Mouse (Mus musculus) myocyte (in vitro differentiated cells): Measurements from ENCODE around the gene Adcy9. TPM values are rescaled to one million over a fixed set of nuclear protein-coding genes. Genes with fewer than 3 reads are reported as not detected.
A peak's percentile ranks its signal among the peaks of the same experiment; 100 is the strongest.

Experiments used
- H3K27me3 ChIP-seq: one replicate; pipeline ENCODE4 v1.6.1; 2011; ENCODE audit not compliant: control insufficient read depth, insufficient read depth, insufficient read length
- H3K36me3 ChIP-seq: one replicate; pipeline ENCODE4 v1.6.1; 2011; ENCODE audit not compliant: control insufficient read depth, insufficient read depth
- H3K4me2 ChIP-seq: one replicate; pipeline ENCODE4 v1.6.1; 2011; ENCODE audit warnings: low read depth, control low read depth
- H3K4me3 ChIP-seq: one replicate; pipeline ENCODE4 v1.5.1; 2011; ENCODE audit warnings: mild to moderate bottlenecking, control low read depth, moderate library complexity
- H3K79me2 ChIP-seq: one replicate; pipeline ENCODE4 v1.6.1; 2011; ENCODE audit not compliant: control insufficient read depth, insufficient read depth
- H3ac ChIP-seq: one replicate; pipeline ENCODE4 v1.6.1; 2011; ENCODE audit not compliant: control insufficient read depth, insufficient read length
- CEBPB ChIP-seq: IDR thresholded peaks from 2 replicates; pipeline ENCODE4 v1.6.1; 2011; ENCODE audit warnings: mild to moderate bottlenecking, moderate library complexity; ENCODE audit not compliant: poor library complexity, insufficient read depth, severe bottlenecking
- E2F4 ChIP-seq: IDR thresholded peaks from one replicate; pipeline ENCODE4 v1.6.1; 2011; ENCODE audit warnings: mild to moderate bottlenecking, control low read depth, moderate library complexity; ENCODE audit not compliant: insufficient read depth
- MAX ChIP-seq: IDR thresholded peaks from one replicate; pipeline ENCODE4 v1.6.1; 2011; ENCODE audit warnings: low read depth, mild to moderate bottlenecking, control low read depth
- MYOD1 ChIP-seq, 3 experiments: IDR thresholded peaks; one replicate each; pipeline ENCODE4 v1.6.1; 2011; ENCODE audit warnings: control low read depth in 2 of 3, low read depth in 2 of 3, mild to moderate bottlenecking in 2 of 3, moderate library complexity in 1 of 3; ENCODE audit not compliant: insufficient read length in 2 of 3, control insufficient read depth in 1 of 3
- MYOG ChIP-seq, 3 experiments: IDR thresholded peaks; one replicate each; pipeline ENCODE4 v1.6.1; 2011; ENCODE audit warnings: control low read depth in 2 of 3, low read depth in 2 of 3, mild to moderate bottlenecking in 2 of 3; ENCODE audit not compliant: insufficient read length in 2 of 3, control insufficient read depth in 1 of 3, insufficient read depth in 1 of 3
- POLR2A ChIP-seq: IDR thresholded peaks from one replicate; pipeline ENCODE4 v1.6.1; 2011; ENCODE audit warnings: low read depth, mild to moderate bottlenecking, control low read depth, moderate library complexity; ENCODE audit not compliant: insufficient read length
- POLR2AphosphoS2 ChIP-seq: IDR thresholded peaks from one replicate; pipeline ENCODE4 v1.6.1; 2011; ENCODE audit warnings: low read depth, control low read depth; ENCODE audit not compliant: insufficient read length
- REST ChIP-seq: IDR thresholded peaks from one replicate; pipeline ENCODE4 v1.6.1; 2011; ENCODE audit warnings: mild to moderate bottlenecking, control low read depth, moderate library complexity; ENCODE audit not compliant: insufficient read depth, insufficient read length
- SRF ChIP-seq: IDR thresholded peaks from one replicate; pipeline ENCODE4 v1.6.1; 2011; ENCODE audit warnings: low read depth; ENCODE audit not compliant: control insufficient read depth, insufficient read length
- TCF12 ChIP-seq: IDR thresholded peaks from one replicate; pipeline ENCODE4 v1.6.1; 2011; ENCODE audit warnings: mild to moderate bottlenecking, control low read depth; ENCODE audit not compliant: poor library complexity, insufficient read depth, severe bottlenecking
- TCF3 ChIP-seq: IDR thresholded peaks from one replicate; pipeline ENCODE4 v1.6.1; 2011; ENCODE audit warnings: low read depth, control low read depth; ENCODE audit not compliant: insufficient read length
- USF1 ChIP-seq: IDR thresholded peaks from one replicate; pipeline ENCODE4 v1.6.1; 2011; ENCODE audit warnings: low read depth, mild to moderate bottlenecking, control low read depth, moderate library complexity
- polyA plus RNA-seq: library from polyadenylated mRNA; unstranded; fragments of >200 nt; fragmentation: generic; extraction: Trizol; gene quantifications from one replicate; pipeline ENCODE4 v1.2.1, GENCODE M21; 2012; ENCODE audit warnings: missing spikeins

Gene Adcy9
- polyA plus RNA-seq, 1 experiment: 4.6 TPM

DNA sequence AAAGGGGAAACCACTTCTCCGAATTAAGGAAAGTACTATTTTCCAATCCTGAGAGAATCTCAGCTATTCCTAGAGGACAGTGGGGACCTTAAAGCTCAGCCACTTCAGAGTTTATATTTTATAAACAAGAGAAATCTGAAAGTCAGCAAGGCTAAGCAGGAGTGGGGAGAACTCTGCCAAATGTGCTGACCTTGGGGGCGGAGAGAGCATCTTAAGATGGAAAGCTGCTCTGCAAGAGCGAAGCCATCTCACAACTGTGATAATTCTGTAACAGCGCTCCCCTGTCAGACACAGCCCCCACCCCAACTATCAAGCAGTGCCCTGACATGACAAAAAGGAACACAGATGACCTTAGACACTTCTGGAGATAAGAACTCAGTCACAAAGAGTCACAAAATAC, 13.6 kb downstream of the Adcy9 start:
- Histone ChIP-seq H3K36me3 (no peaks in the 10 kb centered on the region), H3ac (no peak overlapping the region), H3K79me2 (peaks cover 3% of the 10 kb centered on the region), H3K27me3 (no peaks in the 10 kb centered on the region), H3K4me3 (no peak overlapping the region), H3K4me2 (no peak overlapping the region)
- TF ChIP-seq TCF12 (no peak), TCF3 (no peak), MYOG (IDR thresholded peaks at IDR 0.05; ENCODE audit: control insufficient read depth in 1 of 3, insufficient read depth in 1 of 3, insufficient read length in 2 of 3, low read depth in 2 of 3) (no peak), SRF (no peak), CEBPB (no peak), REST (no peak), MAX (no peak), POLR2A (no peak), E2F4 (no peak), POLR2AphosphoS2 (no peak), USF1 (no peak), MYOD1 (IDR thresholded peaks at IDR 0.05; ENCODE audit: control insufficient read depth in 1 of 3, insufficient read length in 2 of 3, low read depth in 2 of 3) (no peak)

DNA sequence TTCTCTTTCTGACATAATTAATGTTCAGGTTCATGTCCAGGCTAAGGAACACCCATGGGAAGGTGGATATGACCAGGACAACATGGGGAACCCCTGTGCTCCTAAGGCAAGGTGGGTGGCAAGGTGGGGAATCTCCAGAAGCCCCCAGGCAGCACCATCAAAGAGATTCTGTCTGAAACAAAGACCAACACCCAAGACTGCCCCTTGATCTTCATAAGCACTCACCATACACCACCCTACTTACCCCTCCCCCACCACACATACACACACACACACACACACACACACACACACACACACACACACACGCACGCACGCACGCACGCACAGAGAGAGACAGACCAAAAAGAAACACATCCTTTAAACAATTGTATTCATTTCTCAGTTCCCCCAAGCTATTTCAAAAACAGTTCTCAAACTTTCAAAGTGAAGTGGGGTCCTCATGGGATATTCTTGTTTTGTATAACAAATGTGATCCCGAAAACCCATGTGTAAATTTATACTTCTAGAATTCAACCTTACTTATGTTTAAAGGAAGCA, 14.2 kb downstream of the Adcy9 start:
- Histone ChIP-seq H3K4me3 (no peak overlapping the region), H3ac (no peak overlapping the region), H3K27me3 (no peaks in the 10 kb centered on the region), H3K36me3 (no peaks in the 10 kb centered on the region), H3K79me2 (peaks cover 3% of the 10 kb centered on the region), H3K4me2 (no peak overlapping the region)
- TF ChIP-seq MYOD1 (IDR thresholded peaks at IDR 0.05; ENCODE audit: control insufficient read depth in 1 of 3, insufficient read length in 2 of 3, low read depth in 2 of 3): no peak
- no peak for TF ChIP-seq POLR2A
- TF ChIP-seq TCF12: no peak
- TF ChIP-seq USF1: no peak
- TF ChIP-seq E2F4: no peak
- TF ChIP-seq TCF3: no peak

DNA sequence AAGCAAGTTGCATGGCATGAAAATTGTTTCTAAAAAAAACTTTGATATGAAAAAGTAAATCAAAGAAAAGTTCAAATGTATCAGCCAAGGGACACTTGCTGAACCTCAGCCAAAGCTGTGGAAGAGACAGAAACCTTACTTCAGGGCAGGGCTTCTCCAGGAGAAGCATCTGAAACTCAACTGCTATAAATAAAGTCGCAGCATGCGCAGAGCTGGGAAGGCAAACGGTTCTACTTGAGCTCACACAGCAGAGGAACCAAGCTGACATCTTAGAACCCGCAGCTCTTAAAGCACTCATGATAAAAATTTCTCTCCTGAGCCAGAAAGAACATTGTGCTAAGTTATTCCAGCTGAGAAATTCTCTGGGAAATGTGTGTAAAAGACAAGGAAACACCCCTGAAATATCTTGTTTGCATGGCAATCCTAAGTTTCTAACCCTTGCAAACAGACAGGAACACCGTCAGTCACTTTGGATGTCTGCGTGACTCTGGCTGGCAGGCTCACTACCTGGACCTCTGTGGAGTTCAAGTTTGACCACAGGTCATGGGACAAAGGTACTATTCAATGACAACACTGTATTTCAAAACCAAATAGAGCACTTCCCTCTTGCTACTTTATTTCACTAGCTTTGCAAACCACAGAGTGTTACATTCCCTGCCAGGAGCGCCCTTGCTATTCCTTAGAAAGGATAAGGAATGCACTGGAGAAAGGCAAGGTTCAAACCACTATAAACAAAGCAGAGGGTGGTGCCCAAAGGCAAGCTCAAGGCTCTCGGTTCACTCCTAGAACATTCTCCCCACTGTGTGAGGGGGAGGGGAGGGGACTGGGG, 15.2 kb downstream of the Adcy9 start:
- Histone ChIP-seq H3K4me3 (no peak overlapping the region), H3K4me2 (peak overlapping the region; percentile 10), H3K79me2 (peaks cover 3% of the 10 kb centered on the region), H3K36me3 (no peaks in the 10 kb centered on the region), H3ac (no peak overlapping the region), H3K27me3 (no peaks in the 10 kb centered on the region)
- TF ChIP-seq SRF (no peak), MAX (no peak), POLR2A (no peak), MYOD1 (IDR thresholded peaks at IDR 0.05; ENCODE audit: control insufficient read depth in 1 of 3, insufficient read length in 2 of 3, low read depth in 2 of 3) (no peak), CEBPB (no peak), E2F4 (no peak), MYOG (IDR thresholded peaks at IDR 0.05; ENCODE audit: control insufficient read depth in 1 of 3, insufficient read depth in 1 of 3, insufficient read length in 2 of 3, low read depth in 2 of 3) (no peak), USF1 (no peak), REST (no peak), TCF3 (no peak), TCF12 (no peak), POLR2AphosphoS2 (no peak)

DNA sequence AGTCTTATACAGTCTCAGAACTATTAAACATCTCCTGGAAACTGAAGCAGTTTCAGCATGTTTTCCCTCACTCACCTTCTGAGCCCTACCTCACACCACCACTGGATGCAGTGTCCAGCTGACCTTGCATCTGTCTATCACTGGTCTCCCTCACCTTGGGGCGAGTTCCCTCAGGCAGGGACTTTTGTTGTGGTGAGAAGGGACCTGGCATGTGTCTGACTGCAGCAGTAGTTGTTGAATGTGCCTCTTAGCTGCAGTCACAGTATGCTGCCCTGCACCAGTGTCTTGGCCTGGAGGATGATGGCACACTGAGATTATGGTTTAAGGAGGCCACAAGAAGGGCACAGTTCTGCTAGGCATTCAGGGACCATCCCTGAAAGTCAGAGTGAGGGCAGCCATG, 19.2 kb downstream of the Adcy9 start:
- no peak for TF ChIP-seq POLR2A
- TF ChIP-seq REST: no peak
- TF ChIP-seq SRF: no peak
- no peak for TF ChIP-seq E2F4
- TF ChIP-seq CEBPB: no peak
- TF ChIP-seq TCF3: no peak
- no peak for TF ChIP-seq TCF12
- TF ChIP-seq MAX: no peak
- TF ChIP-seq POLR2AphosphoS2: no peak
- no peak for TF ChIP-seq USF1

More for the DNA sequence above, 19.2 kb downstream of the Adcy9 start:
- Histone ChIP-seq H3K4me2 (no peak overlapping the region), H3K27me3 (no peaks in the 10 kb centered on the region), H3ac (no peak overlapping the region), H3K36me3 (no peaks in the 10 kb centered on the region), H3K4me3 (no peak overlapping the region), H3K79me2 (peaks cover 3% of the 10 kb centered on the region)
